Mouse (Mus musculus): Measurements from ENCODE around the gene Irgq. TPM values are rescaled to one million over a fixed set of nuclear protein-coding genes. Genes with fewer than 3 reads are reported as not detected.

Gene Irgq
- total and polyA plus RNA-seq, 3 experiments: 4.7 to 5.8 TPM; not detected in 1

GRCm38 (mm10) chr7:24531211-24531971 lies 902 bp downstream of the Irgq start (continued):
- peak; percentile 65 for TF ChIP-seq SMC3 (IDR thresholded peaks at IDR 0.05; ENCODE audit: low read depth, low read length)
- TF ChIP-seq MAX (IDR thresholded peaks at IDR 0.05; ENCODE audit: low read length): no peak
- TF ChIP-seq MAZ (IDR thresholded peaks at IDR 0.05; ENCODE audit: low read depth, low read length): no peak
- no peak; the same call in 1 of the 2 replicates for TF ChIP-seq SIN3A (IDR thresholded peaks at IDR 0.05; ENCODE audit: low read length)
- no peak for TF ChIP-seq JUND (IDR thresholded peaks at IDR 0.05; ENCODE audit: low read depth, low read length)
- TF ChIP-seq CHD2 (IDR thresholded peaks at IDR 0.05; ENCODE audit: low read length): no peak
- no peak for TF ChIP-seq MXI1 (IDR thresholded peaks at IDR 0.05; ENCODE audit: low read depth, low read length)
- TF ChIP-seq NRF1 (IDR thresholded peaks at IDR 0.05; ENCODE audit: insufficient read depth, low read depth, low read length, poor library complexity, severe bottlenecking): 0 out of 2 replicates have a peak, but pooled peaks have one; percentile 15
- TF ChIP-seq MYB (IDR thresholded peaks at IDR 0.05; ENCODE audit: low read depth, low read length): no peak
- no peak for TF ChIP-seq POLR2A (IDR thresholded peaks at IDR 0.05; ENCODE audit: control insufficient read depth in 1 of 2, insufficient read depth in 1 of 2, low read depth in 1 of 2, low read length in 2 of 2, poor library complexity in 1 of 2)
- no peak for TF ChIP-seq MYC (IDR thresholded peaks at IDR 0.05; ENCODE audit: low read depth, low read length)
- no peak for TF ChIP-seq MAFK (IDR thresholded peaks at IDR 0.05; ENCODE audit: borderline replicate concordance, low read depth, low read length)
- TF ChIP-seq KAT2A (conservative IDR thresholded peaks at IDR 0.05; ENCODE audit: low read depth, low read length): no peak
- peak; percentile 59 for TF ChIP-seq RAD21 (IDR thresholded peaks at IDR 0.05; ENCODE audit: low read depth, low read length)
- no peak for TF ChIP-seq GABPA (IDR thresholded peaks at IDR 0.05; ENCODE audit: low read depth, low read length)

- Histone ChIP-seq H3K79me2 (ENCODE audit: control insufficient read depth, insufficient read depth, low read length, poor library complexity) (peaks cover 4% of the 10 kb centered on the region; the same call in 1 of the 2 replicates), H3K27me3 (ENCODE audit: control insufficient read depth in 1 of 2, insufficient read depth in 2 of 2, low read length in 2 of 2) (no peaks in the 10 kb centered on the region), H3K27ac (ENCODE audit: control insufficient read depth, low read depth, low read length) (no peak overlapping the region), H3K4me3 (ENCODE audit: control insufficient read depth in 1 of 2, insufficient read depth in 1 of 2, low read depth in 2 of 2, low read length in 2 of 2) (no peak overlapping the region), H3K9me3 (replicated peaks; ENCODE audit: insufficient read depth, low read length) (no peaks in the 10 kb centered on the region), H3K36me3 (ENCODE audit: control insufficient read depth in 1 of 2, insufficient read depth in 2 of 2, low read length in 2 of 2) (peaks cover 0 to 14% of the 10 kb centered on the region in 2 experiments; a peak in 2 of 4 replicates), H3K9ac (ENCODE audit: control insufficient read depth, low read depth, low read length, poor library complexity, severe bottlenecking) (no peak overlapping the region), H3K4me1 (ENCODE audit: control insufficient read depth in 1 of 2, insufficient read depth in 2 of 2, low read length in 2 of 2) (peaks cover 2 to 22% of the 10 kb centered on the region in 2 experiments)
- DNase-seq (ENCODE audit: low read depth, low spot score): no peak
- TF ChIP-seq GATA1 (IDR thresholded peaks at IDR 0.05; ENCODE audit: low read depth, low read length) (no peak), GABPA (IDR thresholded peaks at IDR 0.05; ENCODE audit: low read depth, low read length) (no peak), MYC (IDR thresholded peaks at IDR 0.05; ENCODE audit: low read depth, low read length) (no peak), SIN3A (IDR thresholded peaks at IDR 0.05; ENCODE audit: low read length) (no peak), MXI1 (IDR thresholded peaks at IDR 0.05; ENCODE audit: low read depth, low read length) (no peak), ZMIZ1 (IDR thresholded peaks at IDR 0.05; ENCODE audit: low read depth, low read length) (no peak), TBP (IDR thresholded peaks at IDR 0.05; ENCODE audit: low read depth, low read length) (no peak), JUND (IDR thresholded peaks at IDR 0.05; ENCODE audit: low read depth, low read length) (no peak), SMC3 (IDR thresholded peaks at IDR 0.05; ENCODE audit: low read depth, low read length) (no peak), CTCF (IDR thresholded peaks at IDR 0.05 in 2 of 3, conservative IDR thresholded peaks at IDR 0.05 in 1 of 3; ENCODE audit: control insufficient read depth in 1 of 3, insufficient read depth in 1 of 3, low read depth in 2 of 3, low read length in 3 of 3, poor library complexity in 1 of 3, severe bottlenecking in 1 of 3) (no peak), EP300 (IDR thresholded peaks at IDR 0.05; ENCODE audit: low read depth in 1 of 2, low read length in 2 of 2) (no peak), ZC3H11A (IDR thresholded peaks at IDR 0.05; ENCODE audit: low read depth, low read length) (no peak)
These were observed 2.6 kb downstream of the Irgq start for GRCm38 (mm10) chr7:24533031-24533571.

All from MEL (cell line).